Mouse (Mus musculus) embryonic fibroblast, embryonic 13.5 days (primary cell): Measurements from ENCODE around the gene D3Ertd254e. TPM values are rescaled to one million over a fixed set of nuclear protein-coding genes. Genes with fewer than 3 reads are reported as not detected.

Experiments
- H3K27ac ChIP-seq: 2 replicates; pipeline ENCODE4 v1.5.1; 2012; ENCODE audit warnings: low read length, control low read depth, inconsistent platforms; ENCODE audit not compliant: insufficient read depth
- H3K4me1 ChIP-seq: 2 replicates; pipeline ENCODE4 v1.6.1; 2011; ENCODE audit warnings: low read length; ENCODE audit not compliant: control insufficient read depth, insufficient read depth
- H3K4me3 ChIP-seq: 2 replicates; pipeline ENCODE4 v1.5.1; 2011; ENCODE audit warnings: mild to moderate bottlenecking, control low read depth, low read length; ENCODE audit not compliant: insufficient read depth
- CTCF ChIP-seq: IDR thresholded peaks from 2 replicates; pipeline ENCODE4 v1.5.1; 2011; ENCODE audit warnings: mild to moderate bottlenecking, control low read depth, low read length, moderate library complexity, borderline replicate concordance; ENCODE audit not compliant: insufficient read depth
- POLR2A ChIP-seq: IDR thresholded peaks from 2 replicates; pipeline ENCODE4 v1.6.1; 2011; ENCODE audit warnings: low read depth, mild to moderate bottlenecking, control low read depth, low read length, moderate library complexity
- polyA plus RNA-seq: library from polyadenylated mRNA; stranded (reverse); fragments of >200 nt; gene quantifications from 2 replicates; pipeline ENCODE4 v1.2.4, GENCODE M21; 2011; ENCODE audit warnings: low read depth; ENCODE audit not compliant: missing spikeins, insufficient read length

The D3Ertd254e gene
- polyA plus RNA-seq, 1 experiment, result 9.5 TPM

DNA sequence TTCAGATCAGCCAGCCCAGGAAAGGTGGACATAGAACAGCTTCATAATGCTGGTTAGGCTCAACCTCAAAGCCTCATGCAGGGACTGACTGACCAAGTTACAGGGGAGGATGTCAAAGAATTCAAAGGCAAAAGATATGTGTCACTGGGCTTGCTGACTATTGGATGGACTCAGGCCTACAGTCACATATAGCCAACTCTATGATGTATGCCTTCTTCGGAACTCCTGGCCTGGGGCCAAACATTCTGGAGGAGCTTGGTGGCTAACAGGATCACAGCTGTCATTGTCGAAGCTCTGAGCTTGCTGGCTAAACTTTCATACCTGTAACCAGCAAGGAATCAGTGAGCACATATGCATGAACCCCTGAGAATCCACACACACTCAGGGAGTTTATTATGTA is 60.1 kb downstream of the D3Ertd254e start:
- Histone ChIP-seq H3K4me3 (no peak overlapping the region), H3K27ac (no peak overlapping the region), H3K4me1 (peaks cover 3% of the 10 kb centered on the region; the same call in 1 of the 2 replicates)
- no peak for TF ChIP-seq POLR2A
- no peak for TF ChIP-seq CTCF

DNA sequence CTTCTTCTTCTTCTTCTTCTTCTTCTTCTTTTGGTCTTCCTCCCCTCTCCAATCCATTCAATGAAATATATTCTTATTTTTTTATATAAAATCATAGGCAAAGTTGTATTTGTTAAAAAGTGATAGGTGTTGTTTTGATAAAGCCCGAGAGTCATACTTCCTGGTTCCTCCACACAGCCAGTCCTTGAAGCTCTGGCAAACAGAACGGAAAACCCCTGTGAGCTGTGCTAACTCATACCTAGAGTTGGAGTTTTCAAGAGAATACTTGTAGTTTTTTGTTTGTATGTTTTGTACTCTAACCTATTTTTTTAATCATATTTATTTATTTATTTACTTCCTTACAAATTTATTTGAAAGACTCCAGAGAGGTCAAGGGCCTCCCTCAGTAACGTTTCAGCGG is 61.9 kb downstream of the D3Ertd254e start:
- Histone ChIP-seq H3K27ac (no peak overlapping the region), H3K4me3 (no peak overlapping the region), H3K4me1 (peaks cover 3% of the 10 kb centered on the region; the same call in 1 of the 2 replicates)
- TF ChIP-seq CTCF (no peak), POLR2A (no peak)

Other genes with a start within 250 kb of the D3Ertd254e start
- 78.3 and 84.0 TPM in 2 replicates for gene Dcun1d1, start 213.6 kb upstream of the D3Ertd254e start, polyA plus RNA-seq
- gene Mccc1, start 150.3 kb upstream of the D3Ertd254e start, polyA plus RNA-seq, result 25.7 and 27.6 TPM in 2 replicates
- gene Ccdc144b, start 97.5 kb upstream of the D3Ertd254e start, polyA plus RNA-seq, result not detected in 2 replicates
- 32.9 and 33.2 TPM in 2 replicates for gene Acad9, start 85.0 kb upstream of the D3Ertd254e start, polyA plus RNA-seq
- gene Qrfpr, start 71.3 kb downstream of the D3Ertd254e start, polyA plus RNA-seq, result not detected in 2 replicates